Mouse (Mus musculus) bone marrow macrophage, adult 2 months (primary cell): ENCODE measurements around the gene Cyb5r1. TPM values are rescaled to one million over a fixed set of nuclear protein-coding genes. Genes with fewer than 3 reads are reported as not detected.
"Not testable (repeated sequence)": the region's sequence is repeated elsewhere in the genome, so short reads cannot be mapped to it uniquely, and the experiment has no call there.

ENCODE experiments used
- H3K27ac ChIP-seq: 2 replicates; pipeline ENCODE4 v1.5.1; 2012; ENCODE audit warnings: low read depth, low read length; ENCODE audit not compliant: insufficient read depth
- H3K4me1 ChIP-seq: 2 replicates; pipeline ENCODE4 v1.6.1; 2012; ENCODE audit warnings: low read length; ENCODE audit not compliant: control insufficient read depth, insufficient read depth
- H3K4me3 ChIP-seq: 2 replicates; pipeline ENCODE4 v1.5.1; 2012; ENCODE audit warnings: mild to moderate bottlenecking, low read length, moderate library complexity; ENCODE audit not compliant: insufficient read depth
- CTCF ChIP-seq: IDR thresholded peaks from 2 replicates; pipeline ENCODE4 v1.5.1; 2012; ENCODE audit warnings: low read depth, mild to moderate bottlenecking, low read length, moderate library complexity
- POLR2A ChIP-seq: IDR thresholded peaks from 2 replicates; pipeline ENCODE4 v1.6.1; 2012; ENCODE audit warnings: mild to moderate bottlenecking, low read depth, low read length, borderline replicate concordance
- polyA plus RNA-seq: library from polyadenylated mRNA; stranded (reverse); fragments of >200 nt; gene quantifications from 2 replicates; pipeline ENCODE4 v1.2.4, GENCODE M21; 2012; ENCODE audit not compliant: missing spikeins, insufficient read depth, insufficient read length

The Cyb5r1 gene
- polyA plus RNA-seq, 1 experiment, result 74.6 TPM

- Histone ChIP-seq H3K4me3 (no peak overlapping the region), H3K4me1 (no peaks in the 10 kb centered on the region), H3K27ac (no peak overlapping the region)
- TF ChIP-seq POLR2A, result no peak
- TF ChIP-seq CTCF, result no peak
Observed at GRCm38 (mm10) chr1:134433473-134433872, 28.1 kb downstream of the Cyb5r1 start.

- Histone ChIP-seq H3K4me1 (no peaks in the 10 kb centered on the region), H3K27ac (no peak overlapping the region), H3K4me3 (no peak overlapping the region)
- TF ChIP-seq POLR2A (no peak), CTCF (0 out of 2 replicates have a peak, but pooled peaks have one; percentile 23)
Observed at GRCm38 (mm10) chr1:134435414-134435813, 30.1 kb downstream of the Cyb5r1 start.

- no peak overlapping the region for H3K4me3 ChIP-seq
- no peak overlapping the region for H3K27ac ChIP-seq
- TF ChIP-seq POLR2A (no peak), CTCF (no peak)
- H3K4me1 ChIP-seq, result no peaks in the 10 kb centered on the region
Observed at GRCm38 (mm10) chr1:134440437-134440836, 35.1 kb downstream of the Cyb5r1 start.

GRCm38 (mm10) chr1:134441737-134442136 is 36.4 kb downstream of the Cyb5r1 start:
- H3K4me3 ChIP-seq, H3K4me1 ChIP-seq, H3K27ac ChIP-seq: not testable (repeated sequence)

GRCm38 (mm10) chr1:134442394-134442793 is 37.0 kb downstream of the Cyb5r1 start:
- no peak for TF ChIP-seq CTCF
- no peak overlapping the region for H3K4me3 ChIP-seq
- H3K4me1 ChIP-seq, result no peaks in the 10 kb centered on the region
- no peak overlapping the region for H3K27ac ChIP-seq

GRCm38 (mm10) chr1:134443288-134443687 is 37.9 kb downstream of the Cyb5r1 start:
- H3K4me1 ChIP-seq, H3K27ac ChIP-seq, H3K4me3 ChIP-seq: not testable (repeated sequence)

GRCm38 (mm10) chr1:134445418-134445817 is 40.1 kb downstream of the Cyb5r1 start:
- Histone ChIP-seq H3K27ac (no peak overlapping the region), H3K4me3 (no peak overlapping the region), H3K4me1 (no peaks in the 10 kb centered on the region)
- no peak for TF ChIP-seq POLR2A
- no peak for TF ChIP-seq CTCF

GRCm38 (mm10) chr1:134448537-134448936 is 43.2 kb downstream of the Cyb5r1 start:
- not testable (repeated sequence) for H3K4me3 ChIP-seq, H3K4me1 ChIP-seq, H3K27ac ChIP-seq

- Histone ChIP-seq H3K4me3 (no peak overlapping the region), H3K27ac (no peak overlapping the region), H3K4me1 (peaks cover 4% of the 10 kb centered on the region; the same call in 1 of the 2 replicates)
- no peak for TF ChIP-seq POLR2A
- no peak for TF ChIP-seq CTCF
Observed at GRCm38 (mm10) chr1:134450201-134450600, 44.8 kb downstream of the Cyb5r1 start.

- TF ChIP-seq POLR2A (no peak), CTCF (no peak)
- H3K27ac ChIP-seq, result no peak overlapping the region
Observed at GRCm38 (mm10) chr1:134450986-134451385, 45.6 kb downstream of the Cyb5r1 start.

GRCm38 (mm10) chr1:134454904-134455824 is 49.8 kb downstream of the Cyb5r1 start, which contains the start of gene Klhl12:
Gene Klhl12, plus strand, starts transcription at chr1:134455531.
- TF ChIP-seq POLR2A (no peak), CTCF (no peak)
- peaks cover 18% of the 10 kb centered on the region for H3K4me1 ChIP-seq
- H3K4me3 ChIP-seq, result peak within 1 kb of the TSS; percentile 77
- no peak within 1 kb of the TSS for H3K27ac ChIP-seq

More at GRCm38 (mm10) chr1:134450986-134451385, 45.6 kb downstream of the Cyb5r1 start:
- H3K4me3 ChIP-seq, result no peak overlapping the region
- peaks cover 5% of the 10 kb centered on the region; the same call in 1 of the 2 replicates for H3K4me1 ChIP-seq
